Comparison of ENCODE assay signal across 15 mouse cellular contexts in genomic region chr2:35659578-35660194, GRCm38 (mm10).
DNase-seq lines count a peak whose midpoint lies in the region; ATAC-seq lines count a peak whose summit lies in the region.
"Had no signal": no experiment of that assay in that cellular context is flagged by ENCODE, and none has a peak within 500 bp of the region (broad histone marks: within the 10 kb centered on the region; RNA-seq: fewer than 3 reads in every experiment).

No protein-coding gene starts in this region.

- no peak overlapping the region for H3K4me2 ChIP-seq in intestine, embryonic 15.5 days (replicated peaks)
- H3K4me2 ChIP-seq: hindbrain, embryonic 12.5 days had no signal

- H3K4me3 ChIP-seq in intestine, embryonic 15.5 days (replicated peaks), result no peak overlapping the region
- H3K4me3 ChIP-seq: gastrocnemius, adult 2 months; hindbrain, embryonic 12.5 days had no signal

- peak; percentile 69 for ATAC-seq in intestine, embryonic 15.5 days
- ATAC-seq: inflammation-experienced regulatory T-cells, adult 6 months had no signal

- H3K4me1 ChIP-seq in intestine, embryonic 15.5 days (replicated peaks), result peaks cover 65% of the 10 kb centered on the region

- no peaks in the 10 kb centered on the region for H3K27me3 ChIP-seq in intestine, embryonic 15.5 days (replicated peaks)
- H3K27me3 ChIP-seq: hindbrain, embryonic 12.5 days had no signal

- 65% methylated on average over 5 of the region's 5 CpGs for WGBS in intestine, embryonic 15.5 days

- peak; percentile 53 for DNase-seq in adrenal gland, adult 8-10 months
- DNase-seq in adrenal gland, postnatal 25 days, result no peak
- peak; percentile 52 for DNase-seq in adrenal gland, postnatal 10 days
- DNase-seq in kidney, adult 9 months, result no peak
- no peak for DNase-seq in ovary, postnatal 36 days (ENCODE audit: low spot score)
- DNase-seq: cerebellum, adult 2 months; cerebellum, postnatal 10 days; gastrocnemius, adult 2 months; gastrocnemius, postnatal 25 days; heart, postnatal 10 days; heart, postnatal 4 days had no signal

- no peak overlapping the region for H3K9ac ChIP-seq in intestine, embryonic 15.5 days
- H3K9ac ChIP-seq: hindbrain, embryonic 12.5 days had no signal

- peak overlapping the region; percentile 38 for H3K27ac ChIP-seq in intestine, embryonic 15.5 days
- H3K27ac ChIP-seq: embryonic facial prominence, embryonic 10.5 days; hindbrain, embryonic 12.5 days had no signal

- no peaks in the 10 kb centered on the region for H3K36me3 ChIP-seq in intestine, embryonic 15.5 days
- H3K36me3 ChIP-seq: hindbrain, embryonic 12.5 days had no signal

- no peaks in the 10 kb centered on the region for H3K9me3 ChIP-seq in intestine, embryonic 15.5 days
- H3K9me3 ChIP-seq: embryonic facial prominence, embryonic 10.5 days; hindbrain, embryonic 12.5 days had no signal

Comparison
In these comparisons a context has a peak if more than half of its experiments do, and no peak if none do; other contexts are left out.
1. DNase-seq: peak in adrenal gland, adult 8-10 months (single experiment) and adrenal gland, postnatal 10 days (single experiment); none in adrenal gland, postnatal 25 days (single experiment), kidney, adult 9 months (single experiment) and ovary, postnatal 36 days (single experiment).